Mouse (Mus musculus): ENCODE results near the gene Scarf1. TPM values are rescaled to one million over a fixed set of nuclear protein-coding genes. Genes with fewer than 3 reads are reported as not detected.
"Not testable (repeated sequence)": the region's sequence is repeated elsewhere in the genome, so short reads cannot be mapped to it uniquely, and the experiment has no call there.

The Scarf1 gene
- polyA plus RNA-seq, 1 experiment from 2014 or later = 3.9 TPM

DNA sequence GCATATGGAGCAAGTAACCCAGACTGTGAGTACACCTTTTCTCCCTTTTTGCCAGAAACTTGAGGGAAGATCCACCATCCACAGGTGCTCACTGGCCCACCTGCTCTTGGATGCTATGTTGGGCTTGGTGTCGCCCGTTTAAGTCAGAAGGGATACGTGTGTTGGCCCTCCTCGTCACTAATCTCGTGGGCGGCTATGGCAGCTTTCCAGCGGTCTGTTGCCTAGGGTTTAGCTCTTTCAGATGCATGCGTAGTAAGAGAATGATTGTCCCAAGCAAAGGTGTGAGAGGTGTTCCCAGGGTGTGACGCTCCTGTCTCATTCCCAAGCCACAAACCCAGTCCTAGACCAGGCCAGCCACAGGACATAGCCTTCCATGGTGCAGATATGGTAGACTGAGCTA, 31.4 kb downstream of the Scarf1 start:
- no peak overlapping the region for H3K4me3 ChIP-seq (replicated peaks)
- WGBS = 84% methylated on average over 9 of the region's 9 CpGs
- H3K36me3 ChIP-seq (replicated peaks) = no peaks in the 10 kb centered on the region; the same call in 1 of the 2 replicates
- ATAC-seq (ENCODE audit: low FRiP score) = no peak
- H3K4me1 ChIP-seq = peaks cover 9% of the 10 kb centered on the region
- H3K27ac ChIP-seq = no peak overlapping the region
- no peaks in the 10 kb centered on the region for H3K27me3 ChIP-seq
- no peak overlapping the region for H3K4me2 ChIP-seq
- H3K9me3 ChIP-seq = no peaks in the 10 kb centered on the region
- no peak overlapping the region for H3K9ac ChIP-seq

DNA sequence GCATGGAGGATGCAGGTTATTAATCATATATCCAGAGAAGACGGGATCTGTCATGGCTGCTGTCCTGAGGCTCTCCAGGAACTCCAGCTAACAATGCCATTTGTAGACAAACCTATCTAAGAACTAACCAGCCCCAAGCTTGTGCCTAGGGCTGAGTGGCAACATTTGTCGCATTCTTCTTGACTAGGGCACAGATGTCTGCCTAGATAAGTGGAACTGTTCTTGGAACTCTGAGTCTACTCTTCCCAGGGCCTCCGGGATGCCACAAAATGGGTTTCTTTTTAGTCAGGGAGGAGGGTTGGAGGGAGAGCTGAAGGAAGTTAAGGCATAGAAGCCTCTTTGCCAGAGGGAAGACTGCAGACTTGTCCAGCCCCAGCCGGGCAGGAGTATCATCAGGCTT, 32.7 kb downstream of the Scarf1 start:
- H3K27ac ChIP-seq = no peak overlapping the region
- H3K4me2 ChIP-seq = no peak overlapping the region
- H3K4me3 ChIP-seq (replicated peaks) = no peak overlapping the region
- no peak overlapping the region for H3K9ac ChIP-seq
- H3K36me3 ChIP-seq (replicated peaks) = no peaks in the 10 kb centered on the region; the same call in 1 of the 2 replicates
- H3K9me3 ChIP-seq = no peaks in the 10 kb centered on the region
- WGBS = 79% methylated on average over 4 of the region's 4 CpGs
- no peaks in the 10 kb centered on the region for H3K27me3 ChIP-seq
- H3K4me1 ChIP-seq = peaks cover 20% of the 10 kb centered on the region
- ATAC-seq (ENCODE audit: low FRiP score) = no peak

DNA sequence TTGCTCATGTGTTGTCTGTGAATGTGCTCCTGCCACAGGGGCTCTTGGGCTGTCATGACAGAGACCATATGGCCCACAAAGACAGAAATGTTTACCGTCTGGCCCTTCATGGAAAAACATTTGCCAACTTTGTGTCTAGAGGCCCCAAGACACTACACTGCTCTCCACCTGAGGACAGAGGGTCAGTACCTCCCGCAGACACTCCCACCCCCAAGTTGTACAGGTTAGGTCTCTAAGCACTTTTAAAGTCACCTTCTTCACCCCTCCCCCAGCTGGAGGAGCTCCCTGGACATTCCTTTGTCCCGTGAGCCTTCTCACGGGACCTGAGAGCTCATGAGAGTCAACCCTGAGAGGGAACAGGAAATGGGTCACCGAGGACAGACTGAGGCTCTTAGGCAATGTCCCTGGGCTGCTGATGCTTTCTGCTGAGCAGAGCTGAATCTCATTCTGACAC, 36.3 kb downstream of the Scarf1 start:
- Histone ChIP-seq H3K9ac (no peak overlapping the region), H3K4me3 (replicated peaks) (no peak overlapping the region), H3K4me2 (no peak overlapping the region), H3K36me3 (replicated peaks) (no peaks in the 10 kb centered on the region; the same call in 1 of the 2 replicates), H3K27me3 (no peaks in the 10 kb centered on the region), H3K4me1 (peaks cover 27% of the 10 kb centered on the region), H3K27ac (0 out of 2 replicates have a peak overlapping the region, but pooled peaks have one; percentile 14), H3K9me3 (no peaks in the 10 kb centered on the region)
- WGBS = 58% methylated on average over 5 of the region's 5 CpGs
- no peak for ATAC-seq (ENCODE audit: low FRiP score)

DNA sequence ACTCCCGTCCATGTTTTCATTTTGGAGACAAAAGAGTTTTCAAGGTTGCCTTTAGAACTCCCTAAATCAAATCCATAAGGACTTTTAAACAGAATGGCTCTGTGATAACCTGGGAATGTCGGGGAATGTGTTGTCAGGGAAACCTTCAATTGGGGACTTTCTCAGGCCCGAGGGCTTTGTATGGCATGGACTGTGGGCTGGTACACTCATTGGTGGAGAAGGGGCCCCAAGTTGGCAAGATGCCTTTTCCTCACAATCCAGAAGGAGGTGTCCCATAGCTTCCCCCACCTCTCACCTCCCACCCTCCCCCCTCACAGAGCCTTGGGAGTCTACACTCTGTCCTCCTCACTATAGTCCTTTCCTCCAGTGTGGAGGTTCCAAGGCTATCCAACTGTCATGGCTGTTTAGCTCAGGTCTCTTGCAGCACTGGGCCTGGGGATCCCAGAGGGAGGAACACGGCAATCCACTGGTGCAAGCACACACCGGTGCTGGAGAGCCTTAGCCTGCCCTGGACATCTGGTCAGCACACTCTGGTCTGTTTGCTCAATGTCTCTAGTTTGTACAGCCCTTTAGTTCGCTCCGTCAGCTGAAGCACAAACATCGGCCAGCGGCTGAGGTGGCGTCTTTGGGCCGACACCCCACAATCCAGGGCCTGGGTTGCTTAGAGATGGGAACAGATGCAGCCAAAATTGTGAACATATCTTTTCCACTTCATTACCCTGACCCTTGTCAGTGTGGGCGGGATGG, 37.0 kb downstream of the Scarf1 start:
- H3K4me1 ChIP-seq = peaks cover 26% of the 10 kb centered on the region
- H3K9ac ChIP-seq = no peak overlapping the region
- ATAC-seq (ENCODE audit: low FRiP score) = no peak
- H3K27ac ChIP-seq = 0 out of 2 replicates have a peak overlapping the region, but pooled peaks have one; percentile 14
- no peaks in the 10 kb centered on the region; the same call in 1 of the 2 replicates for H3K36me3 ChIP-seq (replicated peaks)
- no peak overlapping the region for H3K4me3 ChIP-seq (replicated peaks)
- WGBS = 67% methylated on average over 12 of the region's 12 CpGs
- H3K4me2 ChIP-seq = no peak overlapping the region; the same call in 1 of the 2 replicates
- no peaks in the 10 kb centered on the region for H3K9me3 ChIP-seq
- no peaks in the 10 kb centered on the region for H3K27me3 ChIP-seq

DNA sequence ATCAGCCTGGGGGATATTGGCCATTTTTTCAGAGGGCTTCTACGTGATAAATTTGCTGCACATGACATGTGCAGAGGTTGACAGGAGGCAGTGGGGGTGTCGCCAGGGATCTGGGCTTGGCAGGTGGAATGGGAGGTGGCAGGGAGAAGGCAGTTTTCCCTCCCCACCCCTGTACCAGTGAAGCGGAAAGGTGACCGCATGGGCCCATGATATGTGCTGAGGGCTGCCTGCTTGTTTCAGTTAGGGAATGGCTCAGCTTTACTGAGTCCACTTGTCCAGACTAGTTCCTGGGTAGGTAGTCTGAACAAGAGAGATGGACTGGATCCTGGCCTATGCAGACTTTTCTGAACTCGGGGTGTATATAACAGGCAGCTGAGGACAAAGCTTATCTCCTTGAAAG, 38.0 kb downstream of the Scarf1 start:
- no peak overlapping the region for H3K27ac ChIP-seq
- H3K4me2 ChIP-seq = no peak overlapping the region
- H3K4me3 ChIP-seq (replicated peaks) = no peak overlapping the region
- no peaks in the 10 kb centered on the region for H3K9me3 ChIP-seq
- no peaks in the 10 kb centered on the region for H3K27me3 ChIP-seq
- H3K9ac ChIP-seq = no peak overlapping the region
- 90% methylated on average over 5 of the region's 5 CpGs for WGBS
- H3K4me1 ChIP-seq = peaks cover 21% of the 10 kb centered on the region
- H3K36me3 ChIP-seq (replicated peaks) = no peaks in the 10 kb centered on the region
- ATAC-seq (ENCODE audit: low FRiP score) = no peak

DNA sequence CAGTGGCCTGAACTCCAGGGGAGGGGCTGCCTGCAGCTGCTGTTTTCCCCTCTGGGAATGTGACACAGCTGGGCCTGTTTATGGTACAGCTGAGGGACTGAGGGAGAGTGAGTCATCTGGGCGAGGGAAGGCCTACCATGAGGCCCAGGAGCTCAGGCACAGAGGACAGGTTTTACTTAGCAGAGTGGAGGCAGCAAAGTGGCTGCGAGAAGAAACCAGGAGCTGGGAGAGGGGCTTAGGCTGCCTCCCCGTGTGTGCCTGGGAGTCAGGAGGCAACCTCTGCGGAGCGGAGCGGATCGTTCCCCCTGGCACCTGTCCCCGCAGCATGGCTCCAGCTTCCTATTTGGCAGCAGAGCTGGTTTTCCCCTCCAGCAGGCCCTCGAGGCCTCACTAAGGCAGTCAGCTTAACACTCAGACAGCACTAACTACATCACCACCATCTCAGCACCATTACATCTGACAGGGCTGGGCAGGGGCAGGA, 38.7 kb downstream of the Scarf1 start:
- H3K4me3 ChIP-seq (replicated peaks) = no peak overlapping the region
- no peaks in the 10 kb centered on the region for H3K9me3 ChIP-seq
- no peak overlapping the region for H3K27ac ChIP-seq
- H3K4me1 ChIP-seq = peaks cover 21% of the 10 kb centered on the region
- 70% methylated on average over 9 of the region's 9 CpGs for WGBS
- ATAC-seq (ENCODE audit: low FRiP score) = no peak
- H3K4me2 ChIP-seq = no peak overlapping the region
- peak overlapping the region; percentile 36; the same call in 1 of the 2 replicates for H3K9ac ChIP-seq
- no peaks in the 10 kb centered on the region for H3K27me3 ChIP-seq
- no peaks in the 10 kb centered on the region for H3K36me3 ChIP-seq (replicated peaks)

DNA sequence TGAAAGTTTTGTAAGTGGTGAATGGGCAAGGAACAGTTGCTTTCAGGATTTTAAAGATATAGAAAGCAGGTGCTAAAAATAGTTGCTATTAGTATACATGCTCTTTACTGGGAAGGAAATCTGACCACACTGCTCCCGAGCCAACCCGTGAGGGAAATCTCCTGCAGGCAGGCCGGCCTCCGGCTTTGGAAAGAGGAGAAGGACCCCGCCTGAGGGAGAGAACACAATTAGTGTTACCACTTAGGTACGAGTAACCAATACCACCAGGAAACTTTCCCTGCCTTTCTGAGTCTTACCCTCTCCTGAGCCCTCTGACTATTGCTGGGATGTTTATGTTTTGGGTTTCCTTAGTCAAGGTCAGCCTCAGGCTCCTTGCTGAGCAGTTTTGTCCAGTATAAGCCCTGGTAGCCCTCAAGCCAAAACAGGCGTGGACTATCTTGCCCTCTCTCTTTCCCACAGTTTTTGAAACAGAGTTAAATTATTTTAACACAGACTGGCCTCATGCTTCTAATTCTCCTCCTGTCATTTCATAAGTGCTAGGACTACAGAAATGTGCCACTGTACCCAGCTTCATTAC, 39.7 kb downstream of the Scarf1 start:
- Histone ChIP-seq H3K4me3 (replicated peaks) (no peak overlapping the region), H3K9ac (no peak overlapping the region), H3K9me3 (no peaks in the 10 kb centered on the region), H3K27me3 (no peaks in the 10 kb centered on the region), H3K4me1 (peaks cover 21% of the 10 kb centered on the region), H3K4me2 (no peak overlapping the region), H3K27ac (no peak overlapping the region), H3K36me3 (replicated peaks) (no peaks in the 10 kb centered on the region)
- no peak for ATAC-seq (ENCODE audit: low FRiP score)
- WGBS = 55% methylated on average over 7 of the region's 7 CpGs

DNA sequence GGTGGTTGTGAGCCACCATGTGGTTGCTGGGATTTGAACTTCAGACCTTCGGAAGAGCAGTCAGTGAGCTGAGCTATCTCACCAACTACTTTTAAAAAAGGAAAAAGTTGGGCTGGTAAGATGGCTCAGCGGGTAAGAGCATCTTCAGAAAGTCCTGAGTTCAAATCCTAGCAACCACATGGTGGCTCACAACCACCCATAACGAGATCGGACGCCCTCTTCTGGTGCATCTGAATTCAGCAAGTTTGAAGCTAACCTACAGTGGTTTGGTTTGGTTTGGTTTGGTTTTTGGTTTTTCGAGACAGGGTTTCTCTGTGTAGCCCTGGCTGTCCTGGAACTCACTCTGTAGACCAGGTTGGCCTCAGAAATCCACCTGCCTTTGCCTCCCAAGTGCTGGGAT, 42.7 kb downstream of the Scarf1 start:
- not testable (repeated sequence) for H3K36me3 ChIP-seq (replicated peaks); H3K9me3 ChIP-seq; H3K27ac ChIP-seq; H3K27me3 ChIP-seq; ATAC-seq (ENCODE audit: low FRiP score); H3K4me2 ChIP-seq; H3K9ac ChIP-seq; H3K4me3 ChIP-seq (replicated peaks); H3K4me1 ChIP-seq
- 90% methylated on average over 6 of the region's 6 CpGs for WGBS

DNA sequence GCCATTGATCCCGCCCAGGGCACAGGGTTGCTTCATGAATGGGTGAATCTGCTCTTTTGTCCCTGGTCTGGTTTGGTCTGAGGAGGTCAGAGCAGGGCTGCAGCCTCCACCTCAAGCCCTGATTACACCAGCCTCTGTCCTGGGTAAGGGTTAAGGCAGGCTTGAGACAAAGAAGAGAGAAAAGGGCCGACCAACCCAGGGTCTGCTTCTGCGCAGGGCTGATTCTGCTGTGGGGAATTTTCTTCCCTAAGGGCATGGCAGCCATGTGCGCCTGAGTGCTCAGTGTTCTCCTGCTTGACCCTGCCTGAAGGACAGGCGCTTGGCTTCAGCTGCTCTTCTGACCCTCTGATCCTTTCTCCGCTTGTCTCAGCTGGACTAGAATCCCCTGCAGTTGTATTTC, 43.8 kb downstream of the Scarf1 start:
- 76% methylated on average over 6 of the region's 6 CpGs for WGBS
- Histone ChIP-seq H3K4me1 (peaks cover 2% of the 10 kb centered on the region), H3K9me3 (no peaks in the 10 kb centered on the region), H3K4me2 (no peak overlapping the region), H3K27me3 (no peaks in the 10 kb centered on the region), H3K4me3 (replicated peaks) (no peak overlapping the region), H3K27ac (no peak overlapping the region), H3K36me3 (replicated peaks) (peaks cover 5% of the 10 kb centered on the region; the same call in 1 of the 2 replicates), H3K9ac (no peak overlapping the region)
- no peak for ATAC-seq (ENCODE audit: low FRiP score)

DNA sequence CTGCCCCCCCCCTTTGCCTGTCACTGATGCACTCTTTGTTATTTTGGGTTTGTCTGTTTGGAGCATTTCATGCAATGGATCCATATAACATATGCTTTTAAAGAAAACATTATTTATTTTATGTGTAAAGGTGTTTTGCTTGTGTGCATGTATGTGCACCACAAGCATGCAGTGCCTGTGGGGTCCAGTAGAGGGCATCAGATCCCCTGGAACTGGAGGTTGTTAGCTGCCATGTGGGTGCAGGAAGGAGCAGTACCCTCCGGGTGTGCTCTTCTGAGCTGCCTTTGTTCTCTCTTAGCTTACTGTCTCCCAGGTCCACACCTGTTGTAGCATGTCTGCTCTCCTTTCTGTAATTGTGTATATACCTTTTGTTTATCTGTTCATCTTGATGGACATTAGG, 44.8 kb downstream of the Scarf1 start:
- Histone ChIP-seq H3K4me2 (no peak overlapping the region), H3K27me3 (no peaks in the 10 kb centered on the region), H3K36me3 (replicated peaks) (peaks cover 5% of the 10 kb centered on the region), H3K9ac (no peak overlapping the region), H3K9me3 (no peaks in the 10 kb centered on the region), H3K27ac (no peak overlapping the region), H3K4me3 (replicated peaks) (no peak overlapping the region), H3K4me1 (no peaks in the 10 kb centered on the region)
- no peak for ATAC-seq (ENCODE audit: low FRiP score)
- WGBS = 85% methylated on average over 1 of the region's 1 CpGs

DNA sequence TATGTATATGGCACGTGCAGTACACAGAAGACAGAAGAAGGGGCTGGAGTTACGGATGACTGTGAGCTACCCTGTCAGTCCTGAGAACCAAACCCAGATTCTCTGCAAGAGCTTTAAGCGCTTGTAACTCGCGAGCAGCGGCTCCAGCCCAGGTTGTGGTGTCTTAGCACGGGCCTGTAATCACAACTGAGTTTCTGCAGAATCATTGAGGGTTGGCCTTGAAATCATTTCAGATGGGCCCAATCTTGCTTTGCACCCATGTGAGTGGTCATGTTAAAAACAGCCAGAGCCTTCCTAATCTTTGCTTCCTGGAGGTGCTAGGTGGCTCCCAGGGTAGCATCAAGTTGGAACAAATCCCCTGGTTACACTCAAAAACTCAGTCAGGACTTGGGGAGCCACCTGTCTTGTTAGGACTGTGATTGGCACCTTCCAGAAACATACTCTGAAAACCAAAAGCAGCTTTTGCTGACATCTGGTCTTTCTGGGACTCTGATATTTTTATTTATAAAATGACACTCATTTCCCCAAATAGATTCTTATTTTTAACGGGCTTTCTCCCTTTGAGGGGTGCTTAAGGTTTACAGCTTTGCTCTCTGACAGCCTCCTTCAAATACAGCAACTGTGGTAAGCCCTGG, 46.6 kb downstream of the Scarf1 start:
- peaks cover 5% of the 10 kb centered on the region for H3K36me3 ChIP-seq (replicated peaks)
- 88% methylated on average over 8 of the region's 8 CpGs for WGBS
- ATAC-seq (ENCODE audit: low FRiP score) = no peak

DNA sequence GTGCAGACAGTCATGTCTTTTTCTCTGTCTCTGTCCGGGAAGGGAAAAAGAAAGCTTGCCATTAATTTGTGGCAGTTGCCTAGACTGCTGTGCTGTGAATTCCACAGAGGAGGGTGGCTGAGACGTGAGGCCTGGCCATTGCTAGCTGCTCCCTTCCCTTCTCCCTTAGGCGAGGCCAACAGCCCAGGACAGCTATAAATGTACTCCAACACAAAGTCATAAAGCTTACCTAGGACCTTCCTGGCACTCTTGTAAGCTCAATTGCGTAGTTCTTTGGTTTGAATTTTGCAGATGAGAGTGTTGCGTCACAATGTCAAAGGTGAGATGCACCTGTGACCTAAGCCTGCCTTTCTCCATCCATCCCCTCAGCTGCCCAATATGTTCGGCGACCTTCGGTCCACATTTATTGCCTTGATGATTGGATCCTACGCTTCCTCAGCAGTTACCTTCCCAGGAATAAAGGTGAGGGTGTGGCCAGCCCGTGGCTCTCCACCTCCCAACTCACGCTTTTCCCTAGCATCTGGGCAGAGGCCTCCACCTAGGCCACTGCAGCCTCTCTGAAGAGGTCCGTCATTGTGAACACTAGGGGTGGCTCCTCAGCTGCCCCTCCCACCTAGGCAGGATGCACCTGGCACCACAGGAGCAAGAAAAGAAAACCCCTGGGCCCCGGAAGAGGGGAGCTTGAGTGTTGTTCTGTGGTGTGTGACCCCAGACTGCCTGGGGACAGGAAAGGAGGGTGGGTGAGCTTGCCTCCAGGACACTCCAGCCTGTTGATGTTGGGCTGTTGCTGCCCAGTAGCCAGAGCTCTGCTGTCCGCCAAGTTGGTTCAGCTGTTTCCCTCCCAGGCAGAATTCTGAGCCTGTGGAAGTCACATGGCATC, 47.4 kb downstream of the Scarf1 start:
- H3K27me3 ChIP-seq = no peaks in the 10 kb centered on the region
- H3K4me3 ChIP-seq (replicated peaks) = no peak overlapping the region
- no peak for ATAC-seq (ENCODE audit: low FRiP score)
- H3K9ac ChIP-seq = no peak overlapping the region
- H3K9me3 ChIP-seq = no peaks in the 10 kb centered on the region
- 80% methylated on average over 14 of the region's 14 CpGs for WGBS
- no peaks in the 10 kb centered on the region for H3K4me1 ChIP-seq
- no peak overlapping the region for H3K27ac ChIP-seq
- H3K36me3 ChIP-seq (replicated peaks) = peaks cover 5% of the 10 kb centered on the region
- no peak overlapping the region for H3K4me2 ChIP-seq

More for the DNA sequence above, 46.6 kb downstream of the Scarf1 start:
- Histone ChIP-seq H3K4me1 (no peaks in the 10 kb centered on the region), H3K9ac (no peak overlapping the region), H3K27ac (no peak overlapping the region), H3K4me2 (no peak overlapping the region), H3K9me3 (no peaks in the 10 kb centered on the region), H3K4me3 (replicated peaks) (no peak overlapping the region), H3K27me3 (no peaks in the 10 kb centered on the region)
